Mouse (Mus musculus) layer of hippocampus, postnatal 25 days (tissue): ENCODE results near the gene Diras1. TPM values are rescaled to one million over a fixed set of nuclear protein-coding genes. Genes with fewer than 3 reads are reported as not detected.
"Not testable (repeated sequence)": the region's sequence is repeated elsewhere in the genome, so short reads cannot be mapped to it uniquely, and the experiment has no call there.

Experiments used
- DNase-seq, 2 experiments: peaks; one replicate each; pipeline ENCODE4 v3.0.0; 2022; ENCODE audit warnings: mixed read lengths in 2 of 2, low spot score in 1 of 2; ENCODE audit errors: extremely low spot score in 1 of 2
- total RNA-seq, 2 experiments: library from RNA; stranded (reverse); gene quantifications; 2 replicates each; pipeline ENCODE4 v1.2.3; 2021

The Diras1 gene
- total RNA-seq = 100 to 1,000 TPM in 1 of 2 experiments, 10 to 100 TPM in 1; 98.7 to 103 TPM

GRCm38 (mm10) chr10:81025639-81026275 lies at the start of gene Diras1:
Gene Diras1 (minus strand): TSS chr10:81025662.
- DNase-seq = no peak

- DNase-seq = no peak
These were observed 48.0 kb upstream of the Diras1 start for GRCm38 (mm10) chr10:81073464-81073863.

- DNase-seq = no peak
These were observed 46.8 kb upstream of the Diras1 start for GRCm38 (mm10) chr10:81072290-81072689.

GRCm38 (mm10) chr10:81069836-81070235 lies 44.4 kb upstream of the Diras1 start, which contains the start of gene Thop1:
Gene Thop1 (plus strand): TSS chr10:81070035.
- DNase-seq = peak; percentile 83 to 90

GRCm38 (mm10) chr10:81068706-81069105 lies 43.2 kb upstream of the Diras1 start:
- DNase-seq = no peak

- not testable (repeated sequence) for DNase-seq
These were observed 39.1 kb upstream of the Diras1 start for GRCm38 (mm10) chr10:81064519-81064918.

GRCm38 (mm10) chr10:81062710-81063109 lies 37.2 kb upstream of the Diras1 start:
- DNase-seq = no peak

GRCm38 (mm10) chr10:81059603-81060543 lies 34.4 kb upstream of the Diras1 start, which contains the start of gene Sgta:
Gene Sgta (minus strand): TSS chr10:81060181.
- DNase-seq = peak; percentile 95

- no peak for DNase-seq
These were observed 33.4 kb upstream of the Diras1 start for GRCm38 (mm10) chr10:81058896-81059295.

GRCm38 (mm10) chr10:81057406-81058130 lies 32.1 kb upstream of the Diras1 start:
- DNase-seq = no peak

- DNase-seq = not testable (repeated sequence)
These were observed 30.4 kb upstream of the Diras1 start for GRCm38 (mm10) chr10:81055802-81056340.

GRCm38 (mm10) chr10:81055169-81055568 lies 29.7 kb upstream of the Diras1 start:
- no peak for DNase-seq

GRCm38 (mm10) chr10:81052577-81052976 lies 27.1 kb upstream of the Diras1 start:
- DNase-seq = no peak

- no peak for DNase-seq
These were observed 25.7 kb upstream of the Diras1 start for GRCm38 (mm10) chr10:81051133-81051532.

GRCm38 (mm10) chr10:81050645-81051044 lies 25.2 kb upstream of the Diras1 start:
- DNase-seq = no peak

GRCm38 (mm10) chr10:81045246-81045645 lies 19.8 kb upstream of the Diras1 start:
- not testable (repeated sequence) for DNase-seq

GRCm38 (mm10) chr10:81041458-81042175 lies 16.2 kb upstream of the Diras1 start:
- peak; percentile 55 to 81 for DNase-seq

- peak; percentile 98 to 99 for DNase-seq
These were observed 11.6 kb upstream of the Diras1 start, which contains the start of gene Slc39a3 for GRCm38 (mm10) chr10:81036988-81037580. Gene Slc39a3 (minus strand): TSS chr10:81037426.

- no peak for DNase-seq
These were observed 10.8 kb upstream of the Diras1 start for GRCm38 (mm10) chr10:81036251-81036650.
